10 mouse cellular contexts compared by ENCODE assay signal in genomic region chr13:83529729-83530314, GRCm38 (mm10). TPM values are rescaled to one million over a fixed set of nuclear protein-coding genes. Genes with fewer than 3 reads are reported as not detected.
DNase-seq lines count a peak whose midpoint lies in the region; ATAC-seq and TF ChIP-seq lines count a peak whose summit lies in the region.
"Had no signal": no experiment of that assay in that cellular context is flagged by ENCODE, and none has a peak within 500 bp of the region (broad histone marks: within the 10 kb centered on the region; RNA-seq: fewer than 3 reads in every experiment).

No protein-coding gene starts in this region.

- peak overlapping the region; percentile 32; the same call in 1 of the 2 replicates for H3K4me3 ChIP-seq in heart, adult 2 months
- H3K4me3 ChIP-seq in liver, embryonic 11.5 days (ENCODE audit: low read depth, low read length): no peak overlapping the region
- H3K4me3 ChIP-seq in brown adipose tissue, adult 24 weeks (ENCODE audit: insufficient read depth, low read depth, low read length): peak overlapping the region; percentile 49
- H3K4me3 ChIP-seq in heart, embryonic 16.5 days (ENCODE audit: low read length): peak overlapping the region; percentile 31

- H3K79me2 ChIP-seq in heart, adult 2 months (replicated peaks; ENCODE audit: control insufficient read depth, insufficient read depth, low read length): peaks cover 7% of the 10 kb centered on the region

- H3K9me3 ChIP-seq in liver, embryonic 11.5 days (ENCODE audit: control insufficient read depth, low read length): no peaks in the 10 kb centered on the region
- H3K9me3 ChIP-seq in heart, embryonic 16.5 days (replicated peaks; ENCODE audit: control insufficient read depth, low read length): no peaks in the 10 kb centered on the region

- peaks cover 17% of the 10 kb centered on the region for H3K4me1 ChIP-seq in heart, adult 2 months (ENCODE audit: control insufficient read depth, insufficient read depth, low read length)
- H3K4me1 ChIP-seq in liver, embryonic 11.5 days (replicated peaks; ENCODE audit: control insufficient read depth, insufficient read depth, low read length): peaks cover 9% of the 10 kb centered on the region; the same call in 1 of the 2 replicates
- peaks cover 5% of the 10 kb centered on the region; the same call in 1 of the 2 replicates for H3K4me1 ChIP-seq in brown adipose tissue, adult 24 weeks (ENCODE audit: control insufficient read depth, insufficient read depth, insufficient read length, low read length)
- peaks cover 17% of the 10 kb centered on the region for H3K4me1 ChIP-seq in heart, embryonic 16.5 days (ENCODE audit: control insufficient read depth, insufficient read depth, low read length)

- ATAC-seq in liver, embryonic 11.5 days (replicated peaks; ENCODE audit: low FRiP score): no peak
- peak; percentile 28; the same call in 1 of the 2 replicates for ATAC-seq in heart, embryonic 16.5 days (replicated peaks; ENCODE audit: extremely low read depth, insufficient read depth, low FRiP score)

- H3K27ac ChIP-seq in heart, adult 2 months: peak overlapping the region; percentile 81
- H3K27ac ChIP-seq in liver, embryonic 11.5 days (ENCODE audit: low read depth, low read length): no peak overlapping the region
- peak overlapping the region; percentile 83 for H3K27ac ChIP-seq in brown adipose tissue, adult 24 weeks (replicated peaks; ENCODE audit: low read depth, low read length)
- peak overlapping the region; percentile 39 for H3K27ac ChIP-seq in heart, embryonic 16.5 days (ENCODE audit: low read length)

- intact Hi-C loops in heart, adult 2 months (cut with DNase I): loop anchor here (10.0 kb wide), 1 partner anchor 1745 kb away; the partner anchor contains the start of gene Cetn3
- intact Hi-C loops in heart, postnatal 36 days (cut with DNase I): loop anchor here (10.0 kb wide), 3 partner anchors 1265 to 1745 kb away; partner anchors contain the start of gene Cetn3

- H3K4me2 ChIP-seq in liver, embryonic 11.5 days: peak overlapping the region; percentile 19
- H3K4me2 ChIP-seq in heart, embryonic 16.5 days (ENCODE audit: low read depth, low read length): peak overlapping the region; percentile 57
- H3K4me2 ChIP-seq: midbrain, embryonic 11.5 days had no signal

- peaks cover 22% of the 10 kb centered on the region for H3K36me3 ChIP-seq in heart, adult 2 months (ENCODE audit: control insufficient read depth, insufficient read depth, low read length)
- H3K36me3 ChIP-seq in liver, embryonic 11.5 days (ENCODE audit: control insufficient read depth, insufficient read depth, low read length): no peaks in the 10 kb centered on the region
- no peaks in the 10 kb centered on the region for H3K36me3 ChIP-seq in heart, embryonic 16.5 days (ENCODE audit: control insufficient read depth, insufficient read depth)

- H3K9ac ChIP-seq in heart, adult 2 months (ENCODE audit: low read depth, low read length): 0 out of 2 replicates have a peak overlapping the region, but pooled peaks have one; percentile 51
- H3K9ac ChIP-seq in liver, embryonic 11.5 days (ENCODE audit: low read depth, low read length): no peak overlapping the region
- peak overlapping the region; percentile 29 for H3K9ac ChIP-seq in heart, embryonic 16.5 days (ENCODE audit: low read length)

- 34% methylated on average over 8 of the region's 8 CpGs for WGBS in heart, adult 2 months
- 55% methylated on average over 8 of the region's 8 CpGs for WGBS in liver, embryonic 11.5 days
- 51% methylated on average over 8 of the region's 8 CpGs for WGBS in heart, embryonic 16.5 days

- no peak for DNase-seq in heart, adult 2 months
- DNase-seq in heart, postnatal 36 days: no peak
- no peak for DNase-seq in liver, embryonic 11.5 days (ENCODE audit: low spot score)
- DNase-seq in liver: no peak
- no peak for DNase-seq in right cerebral cortex, adult 2 months (ENCODE audit: low spot score in 2 of 2)
- no peak for DNase-seq in MN1 (ENCODE audit: low spot score)
- DNase-seq: thymus, postnatal 4 days had no signal

- TF ChIP-seq POLR2A in heart, adult 2 months (IDR thresholded peaks at IDR 0.05; ENCODE audit: insufficient read depth, low read depth, low read length): 0 out of 2 replicates have a peak, but pooled peaks have one; percentile 17

- TF ChIP-seq EP300 in heart, adult 2 months (IDR thresholded peaks at IDR 0.05; ENCODE audit: insufficient read depth, low read depth, low read length): no peak

- no peaks in the 10 kb centered on the region for H3K27me3 ChIP-seq in heart, adult 2 months (ENCODE audit: control insufficient read depth, insufficient read depth, low read length)
- no peaks in the 10 kb centered on the region for H3K27me3 ChIP-seq in liver, embryonic 11.5 days (replicated peaks; ENCODE audit: control insufficient read depth, insufficient read depth, low read length)
- no peaks in the 10 kb centered on the region for H3K27me3 ChIP-seq in heart, embryonic 16.5 days (ENCODE audit: control insufficient read depth, insufficient read depth, low read length)

- no peak for TF ChIP-seq CTCF in heart, adult 2 months (IDR thresholded peaks at IDR 0.05)

RNA-seq across cellular contexts. Expression of gene Mef2c, which starts 26.0 kb away (rescaled TPM):
- total RNA-seq in heart, adult 2 months (2021): 10 to 100 TPM; 56.5 to 74.1 TPM
- polyA plus RNA-seq in heart, adult 2 months (2012; rRNA removed): 35.5 and 50.7 TPM in 2 replicates
- 10 to 100 TPM; 57.7 to 73.6 TPM for total RNA-seq in heart, postnatal 36 days (2021)
- polyA plus RNA-seq in liver, embryonic 11.5 days (2014; fragmentation: Nextera tagmentation; extraction: Ambion mirVana): 43.9 and 46.0 TPM in 2 replicates
- 14.3 and 24.7 TPM in 2 replicates for polyA plus RNA-seq in brown adipose tissue, adult 24 weeks (2012; ENCODE audit: insufficient read depth, insufficient read length, missing spikeins)
- polyA plus RNA-seq in heart, embryonic 16.5 days (2015; fragmentation: Nextera tagmentation; extraction: Ambion mirVana): 89.6 and 116 TPM in 2 replicates
